In the genomic region with DNA sequence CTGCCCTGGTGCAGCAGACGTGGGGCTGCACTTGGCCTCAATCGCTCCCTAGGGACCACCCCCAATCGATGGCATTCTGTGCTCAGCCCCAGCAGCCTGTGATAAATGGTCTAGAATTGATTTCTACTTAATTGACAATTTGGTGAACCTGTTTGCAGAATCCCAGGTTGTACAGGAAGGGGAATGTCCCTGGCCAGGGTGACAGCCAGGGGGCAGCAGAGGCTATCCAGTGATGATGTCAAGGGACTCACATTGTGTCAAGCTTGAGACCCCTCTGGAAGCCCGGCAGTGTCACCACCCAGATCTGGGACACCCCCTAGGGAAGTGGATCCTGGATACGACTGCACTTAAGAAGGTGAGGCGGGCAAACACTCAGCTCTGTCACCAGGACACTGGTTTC, we compare ENCODE assay signal across 10 mouse cellular contexts. TPM values are rescaled to one million over a fixed set of nuclear protein-coding genes. Genes with fewer than 3 reads are reported as not detected.
DNase-seq lines count a peak whose midpoint lies in the region; ATAC-seq and TF ChIP-seq lines count a peak whose summit lies in the region.
"Had no signal": no experiment of that assay in that cellular context is flagged by ENCODE, and none has a peak within 500 bp of the region (broad histone marks: within the 10 kb centered on the region; RNA-seq: fewer than 3 reads in every experiment).

No protein-coding gene starts in this region.

- H3K9me3 ChIP-seq in heart, postnatal 0 days (replicated peaks; ENCODE audit: control insufficient read depth, low read length) = no peaks in the 10 kb centered on the region
- no peaks in the 10 kb centered on the region for H3K9me3 ChIP-seq in heart, embryonic 11.5 days (replicated peaks; ENCODE audit: control insufficient read depth, low read length)
- no peaks in the 10 kb centered on the region for H3K9me3 ChIP-seq in neural tube, embryonic 14.5 days (ENCODE audit: control insufficient read depth, low read length)
- H3K9me3 ChIP-seq: limb, embryonic 13.5 days had no signal

- H3K27ac ChIP-seq in heart, postnatal 0 days (ENCODE audit: low read depth) = no peak overlapping the region
- H3K27ac ChIP-seq in heart, embryonic 11.5 days (ENCODE audit: low read depth, low read length) = no peak overlapping the region
- H3K27ac ChIP-seq in neural tube, embryonic 14.5 days (ENCODE audit: low read depth, low read length) = no peak overlapping the region
- H3K27ac ChIP-seq: limb, embryonic 13.5 days had no signal

- no peak overlapping the region for H3K4me3 ChIP-seq in heart, postnatal 0 days (ENCODE audit: low read depth, low read length)
- H3K4me3 ChIP-seq in heart, embryonic 11.5 days (ENCODE audit: low read depth, low read length) = no peak overlapping the region
- H3K4me3 ChIP-seq in neural tube, embryonic 14.5 days (ENCODE audit: low read depth, low read length) = no peak overlapping the region
- H3K4me3 ChIP-seq: limb, embryonic 13.5 days had no signal

- H3K4me1 ChIP-seq in heart, postnatal 0 days (ENCODE audit: control insufficient read depth, insufficient read depth) = no peaks in the 10 kb centered on the region
- no peaks in the 10 kb centered on the region for H3K4me1 ChIP-seq in heart, embryonic 11.5 days (ENCODE audit: control insufficient read depth, insufficient read depth, low read length)
- no peaks in the 10 kb centered on the region for H3K4me1 ChIP-seq in neural tube, embryonic 14.5 days (ENCODE audit: control insufficient read depth, insufficient read depth, low read length)
- H3K4me1 ChIP-seq: limb, embryonic 13.5 days had no signal

- DNase-seq in heart, postnatal 0 days (ENCODE audit: low spot score) = no peak
- DNase-seq in 3134 (ENCODE audit: extremely low read depth, insufficient read length, low spot score) (peak; percentile 30), MN1 (ENCODE audit: low spot score) (peak; percentile 38)
- DNase-seq in cerebellum, postnatal 4 days (ENCODE audit: low spot score in 2 of 2) = peak; percentile 48 to 70
- peak; percentile 19 to 80 for DNase-seq in kidney, postnatal 36 days

- whole genome bisulfite sequencing in heart, postnatal 0 days = 12% methylated on average over 6 of the region's 6 CpGs
- WGBS in heart, embryonic 11.5 days (ENCODE audit: insufficient replicate concordance) = 7% methylated on average over 6 of the region's 6 CpGs
- 17% methylated on average over 6 of the region's 6 CpGs for WGBS in neural tube, embryonic 14.5 days

- peak; percentile 78 for TF ChIP-seq CTCF in heart, postnatal 0 days (IDR thresholded peaks at IDR 0.05; ENCODE audit: low read depth)

- H3K36me3 ChIP-seq in heart, postnatal 0 days (replicated peaks; ENCODE audit: control insufficient read depth, insufficient read depth, low read length) = no peaks in the 10 kb centered on the region
- H3K36me3 ChIP-seq in heart, embryonic 11.5 days (ENCODE audit: control insufficient read depth, insufficient read depth, low read length) = no peaks in the 10 kb centered on the region
- H3K36me3 ChIP-seq in neural tube, embryonic 14.5 days (ENCODE audit: control insufficient read depth, insufficient read depth, low read length) = no peaks in the 10 kb centered on the region
- H3K36me3 ChIP-seq: limb, embryonic 13.5 days had no signal

- TF ChIP-seq EP300 in heart, postnatal 0 days (IDR thresholded peaks at IDR 0.05; ENCODE audit: low read depth) = no peak

- peaks cover 12% of the 10 kb centered on the region; the same call in 1 of the 2 replicates for H3K27me3 ChIP-seq in heart, postnatal 0 days (ENCODE audit: control insufficient read depth, insufficient read depth, low read length)
- peaks cover 28% of the 10 kb centered on the region for H3K27me3 ChIP-seq in heart, embryonic 11.5 days (ENCODE audit: control insufficient read depth, insufficient read depth, low read length)
- no peaks in the 10 kb centered on the region for H3K27me3 ChIP-seq in neural tube, embryonic 14.5 days (ENCODE audit: control insufficient read depth, insufficient read depth, low read length)

- ATAC-seq in heart, postnatal 0 days (ENCODE audit: insufficient read depth, low read depth) = no peak
- no peak; the same call in 1 of the 2 replicates for ATAC-seq in heart, embryonic 11.5 days (replicated peaks; ENCODE audit: insufficient number of reproducible peaks, low FRiP score, low TSS enrichment)
- peak; percentile 49; the same call in 1 of the 2 replicates for ATAC-seq in neural tube, embryonic 14.5 days (ENCODE audit: low read depth)
- ATAC-seq in inflammation-experienced regulatory T-cells, adult 6 months = no peak

- no peak overlapping the region for H3K4me2 ChIP-seq in heart, postnatal 0 days (ENCODE audit: low read depth, low read length)
- no peak overlapping the region for H3K4me2 ChIP-seq in heart, embryonic 11.5 days
- no peak overlapping the region for H3K4me2 ChIP-seq in neural tube, embryonic 14.5 days (ENCODE audit: low read depth, low read length)
- H3K4me2 ChIP-seq: limb, embryonic 13.5 days had no signal

- H3K9ac ChIP-seq in heart, postnatal 0 days (replicated peaks; ENCODE audit: low read depth, low read length) = no peak overlapping the region
- no peak overlapping the region for H3K9ac ChIP-seq in heart, embryonic 11.5 days (ENCODE audit: low read depth, low read length)
- H3K9ac ChIP-seq in neural tube, embryonic 14.5 days (replicated peaks; ENCODE audit: low read depth, low read length) = no peak overlapping the region
- H3K9ac ChIP-seq: limb, embryonic 13.5 days had no signal

RNA-seq across cellular contexts. Expression of a gene that starts 25.4 kb away (rescaled TPM):
- total RNA-seq in heart, postnatal 0 days (2014; rRNA removed; ENCODE audit: low replicate concordance) = not detected in 2 replicates
- not detected in 2 replicates for polyA plus RNA-seq in heart, postnatal 0 days (2015; fragmentation: Nextera tagmentation; extraction: Ambion mirVana)
- polyA plus RNA-seq in heart, embryonic 11.5 days (2014; fragmentation: Nextera tagmentation; extraction: Ambion mirVana) = 0.59 and 0.63 TPM in 2 replicates
- polyA plus RNA-seq in neural tube, embryonic 14.5 days (2014; fragmentation: Nextera tagmentation; extraction: Ambion mirVana) = 9.1 and 10.1 TPM in 2 replicates
- polyA plus RNA-seq in inflammation-experienced regulatory T-cells, adult 6 months (2017; shearing (Covaris generic)) = not detected
- polyA plus RNA-seq: limb, embryonic 13.5 days; stomach, embryonic 16.5 days had no signal

RNA-seq across cellular contexts. Expression of a gene that starts 54.7 kb away (rescaled TPM):
- total RNA-seq in heart, postnatal 0 days (2014; rRNA removed; ENCODE audit: low replicate concordance) = 8.5 and 15.3 TPM in 2 replicates
- polyA plus RNA-seq in heart, postnatal 0 days (2015; fragmentation: Nextera tagmentation; extraction: Ambion mirVana) = 7.5 and 8.2 TPM in 2 replicates
- 11.8 and 15.6 TPM in 2 replicates for polyA plus RNA-seq in heart, embryonic 11.5 days (2014; fragmentation: Nextera tagmentation; extraction: Ambion mirVana)
- 16.1 and 17.3 TPM in 2 replicates for polyA plus RNA-seq in neural tube, embryonic 14.5 days (2014; fragmentation: Nextera tagmentation; extraction: Ambion mirVana)
- polyA plus RNA-seq in inflammation-experienced regulatory T-cells, adult 6 months (2017; shearing (Covaris generic)) = 1 to 10 TPM; 1.3 to 2.6 (median 1.9) TPM

RNA-seq across cellular contexts. Expression of a gene that starts 59.6 kb away (rescaled TPM):
- total RNA-seq in heart, postnatal 0 days (2014; rRNA removed; ENCODE audit: low replicate concordance) = 6.8 and 20.6 TPM in 2 replicates
- polyA plus RNA-seq in heart, postnatal 0 days (2015; fragmentation: Nextera tagmentation; extraction: Ambion mirVana) = 5.4 and 6.9 TPM in 2 replicates
- polyA plus RNA-seq in heart, embryonic 11.5 days (2014; fragmentation: Nextera tagmentation; extraction: Ambion mirVana) = 3.4 and 7.1 TPM in 2 replicates
- 14.5 and 18.3 TPM in 2 replicates for polyA plus RNA-seq in neural tube, embryonic 14.5 days (2014; fragmentation: Nextera tagmentation; extraction: Ambion mirVana)
- polyA plus RNA-seq in inflammation-experienced regulatory T-cells, adult 6 months (2017; shearing (Covaris generic)) = under 1 TPM; 0.47 to 0.78 (median 0.57) TPM
